Mouse (Mus musculus): ENCODE results near the gene Immp2l. TPM values are rescaled to one million over a fixed set of nuclear protein-coding genes. Genes with fewer than 3 reads are reported as not detected.

Gene Immp2l
- total RNA-seq, 2 experiments from 2014 or later: 33.7 to 34.9 TPM

GRCm38 (mm10) chr12:41526688-41527087 is 502.8 kb downstream of the Immp2l start:
- no peak for DNase-seq

- DNase-seq: no peak
Measured at GRCm38 (mm10) chr12:41528410-41528809, 504.5 kb downstream of the Immp2l start.

GRCm38 (mm10) chr12:41539989-41540388 is 516.1 kb downstream of the Immp2l start:
- no peak for DNase-seq

- DNase-seq: no peak
Measured at GRCm38 (mm10) chr12:41551578-41551977, 527.7 kb downstream of the Immp2l start.

GRCm38 (mm10) chr12:41557832-41558231 is 533.9 kb downstream of the Immp2l start:
- no peak for DNase-seq

GRCm38 (mm10) chr12:41558956-41559735 is 535.3 kb downstream of the Immp2l start:
- no peak for DNase-seq

GRCm38 (mm10) chr12:41565540-41566432 is 541.9 kb downstream of the Immp2l start:
- DNase-seq: peak; percentile 6 to 7

GRCm38 (mm10) chr12:41566433-41566794 is 542.5 kb downstream of the Immp2l start:
- no peak for DNase-seq

- DNase-seq: no peak
Measured at GRCm38 (mm10) chr12:41573754-41574153, 549.9 kb downstream of the Immp2l start.

GRCm38 (mm10) chr12:41575221-41575620 is 551.3 kb downstream of the Immp2l start:
- no peak for DNase-seq

- DNase-seq: no peak
Measured at GRCm38 (mm10) chr12:41593401-41593800, 569.5 kb downstream of the Immp2l start.

- DNase-seq: no peak
Measured at GRCm38 (mm10) chr12:41594037-41594436, 570.1 kb downstream of the Immp2l start.

GRCm38 (mm10) chr12:41615271-41615670 is 591.4 kb downstream of the Immp2l start:
- DNase-seq: no peak

GRCm38 (mm10) chr12:41621341-41621740 is 597.5 kb downstream of the Immp2l start:
- no peak for DNase-seq

GRCm38 (mm10) chr12:41643262-41643661 is 619.4 kb downstream of the Immp2l start:
- DNase-seq: no peak

GRCm38 (mm10) chr12:41644802-41645551 is 621.1 kb downstream of the Immp2l start:
- DNase-seq: no peak

GRCm38 (mm10) chr12:41646956-41647575 is 623.2 kb downstream of the Immp2l start:
- DNase-seq: no peak

GRCm38 (mm10) chr12:41647675-41648074 is 623.8 kb downstream of the Immp2l start:
- no peak for DNase-seq

- no peak for DNase-seq
Measured at GRCm38 (mm10) chr12:41649826-41650541, 626.1 kb downstream of the Immp2l start.

GRCm38 (mm10) chr12:41668280-41668679 is 644.4 kb downstream of the Immp2l start:
- DNase-seq: no peak

- no peak for DNase-seq
Measured at GRCm38 (mm10) chr12:41669481-41669880, 645.6 kb downstream of the Immp2l start.

Measured in heart, adult 18-20 months (tissue).